Mouse (Mus musculus) lung, postnatal 0 days (tissue): ENCODE data around the gene Pxmp4.

Experiments used
- CTCF ChIP-seq: IDR thresholded peaks from 2 replicates; pipeline ENCODE4 v1.5.1; 2016; ENCODE audit warnings: antibody characterized with exemption, mild to moderate bottlenecking
- EP300 ChIP-seq: IDR thresholded peaks from 2 replicates; pipeline ENCODE4 v1.6.1; 2016; ENCODE audit warnings: antibody characterized with exemption, mild to moderate bottlenecking, control low read depth

- no peak; the same call in 1 of the 2 replicates for TF ChIP-seq CTCF
- no peak for TF ChIP-seq EP300
Observed at GRCm38 (mm10) chr2:154624137-154624536, 20.6 kb upstream of the Pxmp4 start.
